Mouse (Mus musculus): ENCODE measurements at regions not wholly inside any gene's neighbourhood (a gene's known extent, or its start where the extent isn't known, plus 50 kb on each side); places are given as distances from the start of the nearest gene placed in this dataset.

DNA sequence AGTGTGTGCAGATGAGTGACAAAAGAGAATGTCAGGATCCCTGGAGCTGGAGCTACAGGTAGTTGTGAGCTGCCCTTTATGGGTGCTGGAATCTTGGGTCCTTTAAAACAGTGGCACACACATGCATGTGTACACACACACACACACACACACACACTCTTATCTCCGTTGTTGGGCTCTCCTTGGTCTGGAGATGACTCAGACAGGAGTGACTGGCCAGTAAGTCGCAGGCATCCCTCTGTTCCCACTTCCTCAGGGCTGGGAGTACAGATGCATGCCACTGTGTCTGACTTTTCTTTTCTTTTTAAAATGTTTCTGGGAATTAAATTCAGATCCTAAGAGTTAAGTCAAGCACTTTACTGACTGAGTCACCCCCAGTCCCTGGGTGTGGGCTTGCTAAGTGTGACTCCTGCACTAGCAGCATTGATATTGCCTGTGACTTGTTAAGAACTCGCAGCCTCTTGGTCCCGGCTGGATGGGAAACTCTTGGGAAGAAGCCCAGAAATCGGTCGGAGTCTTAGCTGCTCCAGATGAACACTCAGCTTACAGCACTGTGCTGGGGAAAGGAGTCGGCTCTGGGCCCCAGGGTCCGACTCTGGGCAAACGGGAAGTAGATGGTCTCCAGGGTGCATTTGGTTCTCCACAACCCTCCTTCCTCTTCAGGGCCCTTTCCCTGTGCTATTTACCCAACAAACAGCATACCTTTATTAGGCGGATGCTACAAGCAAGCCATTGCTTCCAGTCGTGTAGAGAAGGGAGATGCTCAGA lies 233.0 kb upstream of the Cxcr4 start:
- DNase-seq, result no peak

DNA sequence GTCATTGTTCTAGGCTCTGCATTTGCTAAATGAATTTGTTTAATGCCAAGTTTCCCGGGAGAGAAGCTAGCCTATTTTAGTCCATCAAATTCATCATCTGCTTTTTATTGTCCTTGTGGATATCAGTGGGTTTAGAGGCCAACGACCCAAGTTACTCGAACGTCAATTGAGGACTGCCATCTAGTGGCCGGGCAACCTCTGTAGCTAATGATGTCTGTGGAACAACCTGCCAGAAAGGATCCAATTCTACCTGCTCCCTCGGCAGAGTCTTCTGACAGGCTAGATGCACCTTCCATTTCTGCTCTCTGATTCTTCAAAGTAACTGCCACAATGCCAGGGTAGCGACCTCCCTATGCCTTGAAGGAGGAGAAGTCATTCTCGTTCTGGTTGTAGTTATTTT lies 232.1 kb upstream of the Cxcr4 start:
- DNase-seq, result peak; percentile 70 to 82

DNA sequence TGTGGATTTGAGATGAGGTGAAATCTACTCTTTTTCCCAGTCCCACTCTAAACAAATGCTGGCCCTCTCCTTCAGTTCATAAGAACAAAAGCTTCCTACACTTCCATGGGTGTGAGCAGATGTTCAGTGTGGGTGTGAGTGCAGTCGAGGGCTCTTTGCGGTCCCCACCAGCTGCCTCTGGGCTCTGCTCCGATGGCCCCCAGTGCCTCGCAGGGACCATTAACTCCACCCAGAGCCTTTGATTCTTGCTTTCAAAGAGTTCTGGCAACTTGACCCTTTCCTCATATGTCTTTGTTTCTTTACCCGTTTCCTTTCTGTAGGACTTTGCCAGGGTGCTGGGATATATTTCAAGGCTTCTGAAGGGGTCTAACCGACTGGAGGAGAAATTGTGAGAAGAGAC lies 229.9 kb upstream of the Cxcr4 start:
- DNase-seq, result no peak

DNA sequence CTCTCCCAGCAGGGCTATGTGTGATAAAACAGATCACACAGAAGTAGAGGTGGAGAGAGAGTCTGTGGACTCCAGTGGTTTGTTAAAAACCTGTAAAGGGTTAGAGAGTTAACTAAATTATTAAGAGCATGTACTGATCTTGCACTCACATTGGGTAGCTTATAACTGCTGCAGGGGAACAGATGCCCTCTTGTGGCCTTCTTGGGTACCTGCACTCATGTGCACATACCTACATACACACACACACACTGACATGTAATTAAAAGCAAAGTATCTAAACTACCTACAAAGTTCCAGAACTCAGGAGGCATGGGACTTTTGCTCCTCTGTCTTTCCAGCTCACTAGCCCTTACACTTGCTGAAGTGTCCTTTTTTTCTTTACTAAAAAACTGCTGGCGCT lies 228.4 kb upstream of the Cxcr4 start:
- DNase-seq, result no peak

DNA sequence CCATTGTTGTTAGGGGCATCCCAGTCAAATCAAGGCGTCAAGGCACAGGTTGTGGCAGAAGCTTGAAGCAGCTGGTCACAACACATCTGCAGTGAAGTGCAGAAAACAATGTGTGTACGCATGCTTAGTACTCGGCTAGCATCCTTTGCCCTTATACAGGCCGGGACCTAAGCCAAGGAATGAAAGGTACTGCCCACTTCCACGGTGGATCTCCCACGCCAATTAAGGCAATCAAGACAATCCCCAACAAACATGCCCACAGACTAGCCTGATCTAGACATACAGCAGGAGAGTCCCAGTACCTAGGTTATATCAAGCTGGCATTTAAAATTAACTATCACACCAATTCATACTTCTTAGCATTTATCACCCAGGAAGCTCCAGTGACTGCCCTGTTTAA lies 227.5 kb upstream of the Cxcr4 start:
- DNase-seq, result no peak

DNA sequence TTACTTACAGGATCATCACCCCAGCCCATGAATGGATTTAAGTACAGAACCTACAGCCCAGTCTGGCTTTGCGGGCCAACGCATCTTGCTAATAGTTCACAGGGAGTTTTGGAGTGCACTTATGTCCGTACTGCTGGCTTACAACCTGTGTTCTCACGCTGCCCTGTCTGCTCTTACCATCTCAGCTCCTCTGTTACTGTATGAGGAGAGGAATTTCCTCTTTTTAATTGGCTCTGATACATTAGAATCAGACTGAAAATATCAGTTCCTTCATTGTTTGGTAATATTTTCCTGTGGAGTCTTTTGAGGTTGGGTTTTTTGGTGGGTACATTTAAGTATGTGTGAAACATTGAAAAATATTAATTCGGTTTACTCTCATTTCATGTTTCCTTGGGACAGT lies 221.3 kb upstream of the Cxcr4 start:
- DNase-seq, result no peak

DNA sequence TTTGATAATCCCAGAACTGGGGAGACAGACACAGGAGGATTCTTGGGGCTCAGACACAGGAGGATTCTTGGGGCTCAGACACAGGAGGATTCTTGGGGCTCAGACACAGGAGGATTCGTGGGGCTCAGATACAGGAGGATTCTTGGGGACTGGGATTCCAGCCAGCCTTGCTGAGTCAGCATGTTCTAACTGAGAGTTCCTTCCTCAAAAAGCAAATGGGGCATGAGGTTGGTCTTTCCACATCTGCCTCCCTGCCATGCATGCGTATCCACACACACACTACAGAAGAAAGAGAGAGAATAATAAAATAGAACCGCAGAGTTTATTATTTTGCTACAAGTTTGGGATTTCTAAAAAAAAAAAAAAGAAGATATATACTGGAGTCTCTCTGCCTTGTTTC lies 218.8 kb upstream of the Cxcr4 start:
- DNase-seq, result no peak

DNA sequence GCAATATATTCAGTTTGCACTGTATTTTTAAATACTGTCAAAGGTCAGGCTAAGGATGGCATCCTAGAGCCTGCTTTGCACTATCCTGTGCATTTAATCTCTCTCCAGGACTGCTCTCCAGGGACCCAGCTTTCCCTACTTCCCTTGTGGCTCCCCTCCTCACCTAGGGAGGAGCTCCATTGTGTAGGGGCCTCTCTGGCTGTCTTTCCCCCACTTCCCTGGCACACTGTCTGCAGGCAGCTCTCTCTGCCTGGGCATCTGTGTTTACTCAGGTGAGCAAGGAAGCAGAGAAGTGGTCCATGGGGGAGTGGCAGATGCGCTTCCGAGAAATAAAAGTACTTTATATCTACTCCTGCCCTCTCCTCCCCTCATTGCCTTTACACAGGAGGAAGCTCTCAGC lies 218.0 kb upstream of the Cxcr4 start:
- DNase-seq, result no peak

DNA sequence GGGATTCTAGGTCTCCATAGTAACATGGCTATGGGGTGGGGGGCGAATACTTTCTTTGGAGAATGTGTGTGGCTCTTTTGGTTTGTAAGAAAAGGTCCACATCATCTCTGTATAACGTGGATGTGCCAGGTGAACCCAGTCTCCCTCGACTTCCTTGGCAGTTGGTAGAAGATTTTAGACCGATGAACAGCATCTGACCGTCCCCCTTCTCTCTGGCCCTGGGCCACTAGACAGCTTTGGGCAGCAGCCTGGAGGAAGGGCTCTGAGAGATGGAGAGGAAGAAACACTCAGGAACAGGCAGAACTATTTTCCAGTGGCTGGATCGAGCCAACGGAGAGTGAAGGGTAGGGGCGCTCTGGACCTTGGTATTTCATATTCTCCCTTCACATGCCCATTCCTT lies 217.5 kb upstream of the Cxcr4 start:
- DNase-seq, result no peak

DNA sequence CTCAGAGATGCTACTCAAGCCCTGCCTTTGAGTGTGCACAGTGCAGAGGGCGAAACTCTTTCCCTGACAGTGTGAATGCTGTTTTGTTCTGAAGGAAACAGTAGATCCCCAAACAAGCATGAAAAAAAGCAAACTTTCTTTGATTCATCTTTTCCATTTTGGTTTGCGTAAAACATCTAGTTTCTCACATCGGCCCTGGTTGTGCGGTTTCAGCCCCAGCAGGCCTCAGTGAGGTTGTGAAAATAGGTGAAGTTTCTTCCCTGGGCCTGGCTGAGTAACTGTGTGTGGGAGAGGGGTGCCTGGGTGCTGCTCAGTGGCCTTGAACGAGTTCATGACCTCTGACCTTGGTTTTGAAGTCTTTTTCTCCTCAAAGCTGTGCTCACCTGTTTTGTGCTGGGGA lies 216.5 kb upstream of the Cxcr4 start:
- DNase-seq, result no peak

DNA sequence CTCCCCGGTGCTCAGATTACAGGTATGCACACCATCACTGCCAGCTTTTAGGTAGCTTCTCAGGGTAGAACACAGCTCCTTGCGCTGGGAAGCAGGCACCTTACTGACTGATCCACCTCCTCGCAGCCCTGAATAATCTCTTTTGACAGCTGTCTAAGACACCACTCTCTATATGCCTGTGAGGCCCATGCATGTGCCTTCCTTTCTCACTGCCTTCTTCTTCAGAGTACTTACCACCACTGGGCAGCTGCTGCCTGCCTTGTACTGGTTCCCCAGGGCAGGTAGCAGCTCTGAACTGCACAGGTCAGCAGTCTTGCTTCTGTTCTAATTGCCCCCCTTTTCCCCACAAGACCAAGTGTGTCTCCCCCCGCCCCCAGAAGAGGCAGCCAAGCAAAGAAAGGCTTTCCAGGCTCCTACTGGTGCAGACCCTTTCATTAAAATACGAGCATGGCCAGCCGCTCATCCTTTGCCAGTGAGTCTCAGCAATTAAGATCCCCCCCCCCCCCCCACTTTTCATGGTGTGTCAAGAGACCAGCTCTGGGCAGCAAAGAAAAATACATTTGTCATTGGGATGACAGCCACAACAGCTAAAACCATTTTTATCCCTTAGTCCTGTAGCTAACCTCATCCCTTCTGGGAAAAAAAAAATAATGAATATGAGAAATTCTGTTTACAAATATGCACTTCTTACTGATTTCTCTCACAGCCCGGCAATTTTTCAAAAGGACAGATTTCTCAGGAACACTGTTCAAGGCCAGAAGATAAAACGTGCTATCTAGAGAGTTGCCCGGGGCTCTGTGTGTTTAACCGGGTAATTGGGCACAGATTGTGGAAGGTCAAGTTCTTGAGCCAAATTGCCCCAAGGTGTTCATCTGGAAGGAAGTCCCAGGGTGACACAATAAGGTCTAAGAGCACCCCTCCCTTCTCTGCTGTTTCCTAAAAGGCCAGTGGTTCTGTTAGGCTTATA lies 213.9 kb upstream of the Cxcr4 start:
- DNase-seq, result no peak

DNA sequence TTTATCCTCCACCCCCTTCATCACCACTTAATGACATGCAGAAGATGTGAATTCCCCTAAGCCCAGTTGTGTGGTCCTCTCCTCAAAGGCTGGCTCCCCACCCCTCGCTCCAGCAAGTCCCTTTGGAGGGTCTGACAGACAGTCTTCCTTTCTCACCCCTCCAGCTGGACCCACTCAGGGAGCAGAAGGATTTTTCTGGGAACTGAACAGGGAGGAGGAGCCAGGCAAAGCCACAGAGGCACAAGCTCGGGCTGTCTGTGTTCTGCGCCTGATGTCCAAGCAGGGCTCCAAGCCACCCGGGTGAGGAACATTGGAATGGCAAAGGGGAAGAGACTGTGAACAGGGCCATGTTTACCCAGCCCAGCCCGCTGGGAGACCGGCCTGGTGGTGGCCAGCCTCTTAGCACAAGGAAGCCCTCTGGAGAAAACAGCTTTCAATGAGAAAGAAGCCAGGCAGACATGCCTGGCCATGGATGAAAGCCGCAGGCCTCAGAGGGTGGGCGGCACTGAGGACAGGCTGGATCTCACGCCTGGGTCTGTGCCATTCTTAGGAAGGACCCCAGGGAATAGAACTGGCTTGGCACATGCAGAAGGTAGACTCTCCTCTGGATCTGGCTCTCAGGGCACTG lies 211.5 kb upstream of the Cxcr4 start:
- DNase-seq, result no peak

DNA sequence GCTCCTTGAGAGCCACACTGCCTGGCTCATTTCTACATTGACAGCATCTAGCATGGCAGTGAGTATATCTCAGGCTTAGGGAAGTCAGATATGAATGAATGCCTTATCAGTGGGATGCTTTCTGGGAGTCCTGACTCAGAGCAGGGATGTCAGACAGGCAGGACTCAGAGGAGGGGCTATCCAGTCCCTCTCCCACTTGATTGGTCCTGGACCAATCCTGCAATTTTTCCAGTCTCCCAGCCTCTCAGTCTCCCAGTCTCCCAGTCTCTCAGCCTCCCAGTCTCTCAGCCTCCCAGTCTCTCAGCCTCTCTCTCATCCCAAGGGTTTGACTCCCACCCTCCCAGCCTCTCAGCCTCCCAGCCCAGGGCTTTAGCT lies 211.0 kb upstream of the Cxcr4 start:
- no peak for DNase-seq

DNA sequence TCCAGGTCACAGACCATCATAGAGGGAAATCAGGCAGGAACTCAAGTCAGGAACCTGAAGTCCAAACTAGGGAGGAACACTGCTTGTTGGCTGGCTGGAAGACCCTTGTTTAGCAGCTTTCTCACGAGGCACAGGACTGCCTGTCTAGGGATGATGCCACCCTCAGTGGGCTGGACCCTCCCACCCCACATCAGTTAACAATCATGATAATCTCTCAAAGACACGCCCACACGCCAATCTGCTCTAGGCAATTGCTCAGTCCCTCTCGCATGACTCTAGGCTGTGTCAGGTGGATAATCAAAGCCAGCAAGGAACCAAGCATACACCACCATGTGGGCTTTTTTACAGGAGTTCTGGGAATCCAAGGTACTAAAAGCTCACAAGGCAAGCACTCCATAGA lies 206.6 kb upstream of the Cxcr4 start:
- no peak for DNase-seq

DNA sequence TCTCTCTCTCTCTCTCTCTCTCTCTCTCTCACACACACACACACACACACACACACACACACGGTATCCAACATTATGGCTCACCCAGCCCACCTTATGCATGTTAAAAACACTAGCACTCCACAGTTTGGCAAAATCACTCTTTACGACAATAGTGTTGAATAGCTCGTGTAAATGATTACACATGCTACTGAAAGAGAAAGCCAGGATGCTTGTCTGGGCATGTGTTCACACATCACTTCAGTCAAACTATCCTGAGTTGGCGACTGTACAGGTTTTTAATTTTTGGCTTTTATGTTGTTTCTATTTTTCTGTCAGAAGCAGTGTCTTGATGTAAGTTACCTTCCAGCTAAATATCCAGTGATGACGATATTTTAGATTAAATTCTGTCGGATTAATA lies 203.6 kb upstream of the Cxcr4 start:
- no peak for DNase-seq

DNA sequence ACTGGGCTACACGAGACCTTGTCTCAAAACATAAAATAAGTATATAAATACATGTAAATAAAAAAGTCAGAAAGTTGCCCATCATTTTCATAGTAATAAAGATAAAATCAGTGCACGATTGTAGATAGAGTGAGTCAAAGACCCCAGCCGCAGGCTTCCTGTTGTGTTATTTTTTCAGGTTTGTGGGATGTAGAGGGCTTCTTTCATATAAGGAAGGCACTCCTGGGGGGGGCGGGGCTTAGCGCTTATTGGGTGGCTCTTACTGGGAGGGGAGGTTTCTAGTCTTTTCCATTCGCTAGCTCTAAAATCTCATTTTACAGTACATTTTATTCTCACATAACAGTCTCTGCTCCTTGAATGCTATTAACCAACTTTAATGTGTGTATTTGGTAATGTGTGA lies 198.8 kb upstream of the Cxcr4 start:
- DNase-seq, result no peak

DNA sequence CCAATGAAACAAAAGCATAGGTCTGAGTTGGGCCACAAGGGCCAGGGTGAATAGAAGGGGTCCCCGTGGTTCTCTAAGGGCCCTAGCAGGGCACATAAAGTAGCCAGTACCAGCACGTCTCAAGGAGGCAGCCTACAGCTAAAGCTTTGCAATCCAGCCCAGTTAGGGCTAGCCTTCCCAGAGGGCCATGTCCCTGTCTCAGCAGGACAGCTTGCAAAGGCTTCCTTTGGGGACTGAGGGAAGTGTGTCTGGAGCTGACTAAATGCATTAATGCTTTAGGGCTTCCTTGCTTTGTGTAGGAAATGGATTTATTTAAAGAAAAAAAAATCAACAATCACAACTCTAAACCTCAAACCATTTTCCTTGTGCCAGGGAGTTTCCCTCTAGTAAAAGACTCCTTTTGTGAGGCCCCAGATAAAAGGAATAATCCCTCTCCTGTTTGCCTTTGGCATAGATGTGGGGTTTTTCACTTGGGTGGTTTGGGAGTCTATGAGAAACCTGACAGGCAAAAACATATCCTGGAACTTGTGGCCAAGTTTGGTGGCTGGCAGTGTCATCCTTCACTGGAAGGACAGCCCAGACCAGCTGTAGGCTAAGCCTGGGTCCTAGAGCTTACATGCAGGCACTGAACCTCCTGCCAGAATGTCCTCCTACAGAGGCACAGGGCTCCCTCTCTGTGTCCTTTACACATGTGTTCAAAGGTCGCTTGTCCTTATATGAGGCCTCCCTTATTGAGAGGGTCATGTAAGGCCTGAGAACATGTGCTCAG lies 197.7 kb upstream of the Cxcr4 start:
- no peak for DNase-seq

DNA sequence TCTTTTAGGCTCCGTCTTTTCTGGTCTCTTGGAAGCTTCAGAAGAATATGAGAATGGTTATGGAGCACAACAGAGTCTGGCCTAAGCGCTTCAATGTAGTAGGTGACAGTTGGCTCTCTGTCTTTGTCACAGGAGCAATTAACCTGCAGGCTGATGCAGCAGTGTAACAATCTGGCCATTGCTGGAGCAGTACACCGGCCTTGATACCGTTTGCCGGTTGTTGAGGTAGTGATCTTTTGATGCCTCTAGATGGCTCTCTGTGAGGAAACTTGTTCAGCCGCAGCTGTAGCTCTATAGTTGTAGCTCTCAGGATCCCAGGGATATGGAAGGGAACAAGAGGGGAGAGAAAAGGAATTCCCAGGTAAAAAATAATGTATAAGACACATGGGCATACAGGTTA lies 196.1 kb upstream of the Cxcr4 start:
- peak in 1 of 2 experiments; percentile 5 for DNase-seq

DNA sequence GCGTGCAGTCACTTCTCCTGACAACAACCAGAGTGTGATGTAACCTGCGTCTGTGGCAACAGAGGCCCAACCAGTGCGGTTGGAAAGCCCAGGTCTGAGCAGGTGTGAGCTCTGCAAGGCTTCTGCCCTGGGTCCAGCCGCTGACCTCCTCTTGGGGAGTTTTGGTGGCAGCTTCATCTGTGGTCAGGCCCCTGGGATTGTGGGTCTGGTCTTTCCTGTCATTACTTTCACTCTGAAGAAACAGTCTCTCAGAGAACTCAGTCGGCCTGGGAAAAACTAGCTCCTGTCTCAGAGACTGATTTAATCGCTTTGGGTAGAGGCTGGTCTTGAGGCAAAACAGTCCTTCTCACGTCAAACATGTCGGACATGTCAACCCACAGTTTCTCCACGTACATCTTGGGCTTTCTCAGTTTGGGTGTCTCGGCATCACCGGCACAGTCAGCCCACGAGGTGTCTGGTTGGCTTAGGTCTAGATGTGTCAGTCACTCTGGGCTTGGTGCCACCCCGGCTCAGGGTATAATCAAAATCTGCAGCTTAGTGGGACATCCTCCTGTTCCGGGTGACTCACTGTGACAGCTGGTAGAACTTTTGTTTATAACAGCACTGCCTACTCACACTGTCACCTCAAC lies 195.0 kb upstream of the Cxcr4 start:
- DNase-seq, result peak in 1 of 2 experiments; percentile 35

DNA sequence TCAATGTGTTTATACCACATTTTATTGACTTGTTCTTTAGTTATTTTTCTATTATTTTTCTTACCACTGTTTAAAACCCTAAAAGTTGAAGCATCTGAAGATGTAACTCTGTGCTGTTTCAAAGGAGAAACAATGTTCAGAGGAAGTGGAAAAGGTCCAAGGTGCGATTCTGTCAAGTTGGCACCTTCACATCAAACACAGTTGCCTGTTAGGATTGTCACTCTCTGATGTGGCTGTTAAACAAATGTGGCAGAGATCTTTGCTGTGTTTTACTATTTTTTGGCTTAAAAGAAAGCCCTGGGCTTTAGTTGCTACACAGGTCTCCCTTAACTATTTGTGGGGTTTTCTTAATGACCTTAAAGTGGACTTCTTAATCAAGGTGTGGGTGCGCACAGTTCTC lies 190.2 kb upstream of the Cxcr4 start:
- no peak for DNase-seq

DNA sequence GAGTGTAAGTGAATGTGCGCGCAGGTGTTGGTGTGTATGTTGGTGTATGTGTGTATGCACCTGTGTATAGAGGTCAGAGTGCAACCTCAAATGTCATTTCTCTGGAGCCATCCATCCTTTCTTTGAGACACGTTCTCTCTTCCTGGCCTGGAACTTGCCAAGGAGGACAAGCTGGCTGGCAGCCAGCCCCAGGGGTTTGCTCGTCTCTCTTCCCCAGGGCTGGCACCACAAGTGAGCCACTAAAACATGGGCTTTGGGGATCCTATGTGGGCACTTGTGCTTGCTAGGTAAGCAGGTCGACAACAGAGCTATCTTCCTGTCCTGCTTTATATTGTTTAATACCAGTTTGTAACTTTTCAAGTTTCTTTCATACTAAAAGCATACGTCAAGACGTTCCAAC lies 189.8 kb upstream of the Cxcr4 start:
- peak in 1 of 2 experiments; percentile 12 for DNase-seq

DNA sequence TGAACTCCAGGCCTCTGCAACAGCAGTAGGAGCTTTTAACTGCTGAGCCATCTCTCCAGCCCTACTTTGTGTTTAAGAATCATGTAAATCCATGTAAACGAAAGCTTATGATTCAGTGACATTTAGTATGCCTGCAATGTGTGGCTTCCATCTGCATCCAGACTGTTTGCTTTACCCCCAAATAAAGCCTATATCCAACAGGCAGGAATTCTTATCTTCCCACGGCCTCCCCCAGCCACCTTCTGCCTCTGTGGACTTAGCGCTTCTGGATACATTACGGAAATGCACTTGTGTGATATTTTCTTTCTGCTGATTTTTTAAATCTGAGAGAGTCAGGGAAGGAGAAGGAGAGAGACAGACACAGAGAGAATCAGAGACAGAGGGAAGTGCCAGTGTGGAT lies 189.2 kb upstream of the Cxcr4 start:
- no peak for DNase-seq
